Mouse (Mus musculus) midbrain, embryonic 10.5 days (tissue): ENCODE measurements around the gene Tgfbrap1. TPM values are rescaled to one million over a fixed set of nuclear protein-coding genes. Genes with fewer than 3 reads are reported as not detected.
"Not testable (repeated sequence)": the region's sequence is repeated elsewhere in the genome, so short reads cannot be mapped to it uniquely, and the experiment has no call there.

ENCODE experiments used
- DNase-seq: peaks from one replicate; pipeline ENCODE4 v3.0.0-alpha.2; 2017; ENCODE audit warnings: low spot score
- H3K27ac ChIP-seq: fragments of 300-500 bp; sonication (generic); replicated peaks from 2 replicates; pipeline ENCODE4 v1.5.1; 2016; ENCODE audit warnings: mild to moderate bottlenecking
- H3K27me3 ChIP-seq: fragments of 300-500 bp; sonication (generic); 2 replicates; pipeline ENCODE4 v1.6.1; 2016; ENCODE audit warnings: low read depth, mild to moderate bottlenecking; ENCODE audit not compliant: poor library complexity, severe bottlenecking
- H3K36me3 ChIP-seq: fragments of 300-500 bp; sonication (generic); 2 replicates; pipeline ENCODE4 v1.6.1; 2016; ENCODE audit warnings: mild to moderate bottlenecking, moderate library complexity
- H3K4me1 ChIP-seq: fragments of 300-500 bp; sonication (generic); 2 replicates; pipeline ENCODE4 v1.6.1; 2016
- H3K4me3 ChIP-seq: fragments of 300-500 bp; sonication (generic); 2 replicates; pipeline ENCODE4 v1.5.1; 2016; ENCODE audit warnings: mild to moderate bottlenecking, moderate library complexity
- H3K9me3 ChIP-seq: fragments of 300-500 bp; sonication (generic); replicated peaks from 2 replicates; pipeline ENCODE4 v1.6.1; 2016; ENCODE audit warnings: mild to moderate bottlenecking
- WGBS: fragments of 180-500 bp; shearing (Covaris S2); methylation state at CpG from one replicate; pipeline ENCODE4 v1.1.7; 2016; 5-methylcytosine and 5-hydroxymethylcytosine counted together
- polyA plus RNA-seq: library from polyadenylated mRNA; unstranded; fragments of >200 nt; fragmentation: Nextera tagmentation; extraction: Ambion mirVana; gene quantifications from 2 replicates; pipeline ENCODE4 v1.2.1, GENCODE M21; 2016

Gene Tgfbrap1
- 13.5 and 14.8 TPM in 2 replicates for polyA plus RNA-seq

DNA sequence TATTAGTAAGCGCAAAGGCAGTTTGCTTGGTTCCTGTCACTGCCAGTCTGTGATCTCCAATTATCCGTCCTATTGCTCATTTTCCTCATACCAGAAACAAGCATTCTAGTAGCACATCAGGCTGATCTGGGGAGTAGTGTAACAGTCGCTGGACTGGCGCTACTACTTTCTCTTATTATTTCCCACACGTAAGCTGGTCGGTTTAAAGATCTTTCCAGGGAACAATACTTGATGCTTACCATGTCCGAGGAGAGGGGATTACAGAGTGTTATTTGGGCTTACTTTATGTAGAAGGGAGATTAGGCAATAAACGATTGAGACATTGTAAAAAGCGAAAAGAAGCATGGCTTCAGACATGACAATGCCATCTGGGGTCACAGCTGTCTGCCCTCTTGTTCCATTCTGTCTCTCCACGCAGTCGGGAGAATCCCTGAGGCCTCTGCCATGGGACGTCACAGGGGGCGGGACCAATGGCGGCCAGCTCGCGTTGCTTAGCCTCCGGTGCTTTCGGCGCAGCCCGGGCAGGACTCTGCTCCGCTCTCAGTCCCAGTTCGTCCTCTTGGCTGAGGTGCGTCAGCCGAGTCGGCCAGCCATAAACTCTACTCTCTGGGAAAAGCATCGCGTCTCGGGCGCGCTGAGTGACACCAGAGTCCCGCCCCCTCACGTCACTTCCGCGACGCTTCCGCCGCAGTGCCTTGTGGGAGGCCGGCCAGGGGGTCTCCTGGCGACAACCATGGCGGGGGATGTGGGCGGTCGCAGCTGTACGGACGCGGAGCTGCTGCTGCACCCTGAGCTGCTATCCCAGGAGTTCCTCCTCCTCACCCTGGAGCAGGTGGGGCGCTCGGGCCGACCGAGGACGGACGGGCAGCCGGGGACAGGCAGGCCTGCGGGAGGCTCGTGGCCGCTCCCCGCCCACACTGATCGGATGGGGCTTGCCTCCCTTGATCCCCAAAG, at the start of gene Tgfbrap1, which contains the start of gene AI597479:
TSS of gene Tgfbrap1 (minus strand) at position 607 of the 954 bp plus-strand sequence.
TSS of gene AI597479 (plus strand) at position 680 of the 954 bp plus-strand sequence.
- peaks cover 24% of the 10 kb centered on the region for H3K36me3 ChIP-seq
- DNase-seq: peak; percentile 95
- H3K4me1 ChIP-seq: peaks cover 21% of the 10 kb centered on the region
- peaks cover 22% of the 10 kb centered on the region; the same call in 1 of the 2 replicates for H3K27me3 ChIP-seq
- under 1% methylated on average over 57 of the region's 57 CpGs for WGBS
- H3K9me3 ChIP-seq: no peaks in the 10 kb centered on the region
- H3K4me3 ChIP-seq: peak within 1 kb of the TSS; percentile 92
- peak within 1 kb of the TSS; percentile 95 for H3K27ac ChIP-seq

DNA sequence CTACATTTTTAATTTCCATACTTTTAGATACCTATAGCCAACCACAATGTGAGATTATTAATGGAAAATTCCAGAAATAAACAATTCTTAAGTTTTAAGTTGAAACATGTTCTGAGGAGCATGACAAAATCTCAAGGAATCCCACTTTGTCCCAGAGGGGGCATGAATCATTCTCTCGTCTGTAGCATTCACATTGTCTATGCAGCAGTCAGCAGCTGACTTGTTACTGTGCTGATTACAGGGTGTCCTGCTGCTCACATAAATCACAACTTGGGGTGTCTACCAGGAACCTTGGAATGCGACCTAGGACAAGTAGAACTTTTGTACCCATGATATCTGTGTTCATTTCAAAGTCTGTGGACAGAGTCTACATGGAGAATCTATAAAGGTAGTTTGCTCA, 49.0 kb upstream of the Tgfbrap1 start:
- no peaks in the 10 kb centered on the region for H3K36me3 ChIP-seq
- H3K4me1 ChIP-seq: no peaks in the 10 kb centered on the region
- 88% methylated on average over 2 of the region's 2 CpGs for WGBS
- H3K4me3 ChIP-seq: no peak overlapping the region
- no peak for DNase-seq
- no peak overlapping the region for H3K27ac ChIP-seq
- no peaks in the 10 kb centered on the region for H3K9me3 ChIP-seq
- H3K27me3 ChIP-seq: no peaks in the 10 kb centered on the region

DNA sequence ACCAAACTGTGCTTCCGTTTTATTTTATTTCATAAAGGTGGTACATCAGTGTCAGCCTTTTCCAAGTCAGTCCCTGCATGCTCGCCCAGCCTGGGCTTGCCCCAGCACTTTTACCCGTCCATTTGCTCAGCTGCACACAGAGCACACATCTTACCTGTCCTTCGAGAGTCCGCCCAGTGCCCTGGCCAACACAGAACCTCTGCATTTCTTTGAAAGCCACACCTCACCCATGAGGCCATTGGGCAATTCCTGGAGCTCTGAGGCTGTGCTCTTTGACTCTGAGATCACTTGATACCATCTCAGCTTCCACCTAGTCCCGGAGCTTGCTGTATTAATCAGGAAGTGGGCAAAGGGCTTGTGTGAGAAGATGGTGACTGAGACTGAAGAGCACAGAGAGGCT, 47.0 kb upstream of the Tgfbrap1 start:
- no peak overlapping the region for H3K27ac ChIP-seq
- no peak for DNase-seq
- no peaks in the 10 kb centered on the region for H3K4me1 ChIP-seq
- no peak overlapping the region for H3K4me3 ChIP-seq
- no peaks in the 10 kb centered on the region for H3K9me3 ChIP-seq
- no peaks in the 10 kb centered on the region for H3K27me3 ChIP-seq
- no peaks in the 10 kb centered on the region for H3K36me3 ChIP-seq
- WGBS: 87% methylated on average over 6 of the region's 6 CpGs

DNA sequence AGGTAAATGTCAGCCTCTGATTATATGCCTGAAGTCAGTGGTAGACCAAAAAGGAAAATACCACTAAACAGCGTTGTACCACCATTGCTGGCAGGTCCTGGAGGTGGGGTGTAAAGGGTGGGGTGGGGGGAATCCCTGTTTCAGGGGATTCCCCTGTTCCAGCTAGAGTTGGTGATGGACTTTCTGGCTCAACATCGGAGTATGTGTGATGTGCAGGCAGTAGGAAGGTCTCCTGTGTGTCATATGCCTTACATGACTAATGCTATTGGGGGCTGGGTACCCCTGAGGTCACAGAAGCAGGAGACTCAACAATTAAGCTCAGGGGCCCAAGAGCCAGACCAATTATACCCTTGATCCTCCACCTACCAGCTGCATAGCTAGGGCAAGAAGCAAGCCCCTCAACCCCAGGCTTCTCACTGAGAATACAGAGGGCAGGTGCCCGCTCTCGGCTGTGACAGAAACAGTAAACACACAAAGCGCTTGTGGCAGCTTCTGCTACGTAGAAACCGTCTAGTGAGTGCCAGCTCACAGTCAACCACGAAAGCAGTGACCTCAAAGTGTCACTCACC, 46.0 kb upstream of the Tgfbrap1 start:
- Histone ChIP-seq H3K36me3 (no peaks in the 10 kb centered on the region), H3K27ac (no peak overlapping the region), H3K9me3 (no peaks in the 10 kb centered on the region), H3K4me1 (no peaks in the 10 kb centered on the region), H3K27me3 (no peaks in the 10 kb centered on the region), H3K4me3 (no peak overlapping the region)
- WGBS: 91% methylated on average over 8 of the region's 8 CpGs
- DNase-seq: no peak

DNA sequence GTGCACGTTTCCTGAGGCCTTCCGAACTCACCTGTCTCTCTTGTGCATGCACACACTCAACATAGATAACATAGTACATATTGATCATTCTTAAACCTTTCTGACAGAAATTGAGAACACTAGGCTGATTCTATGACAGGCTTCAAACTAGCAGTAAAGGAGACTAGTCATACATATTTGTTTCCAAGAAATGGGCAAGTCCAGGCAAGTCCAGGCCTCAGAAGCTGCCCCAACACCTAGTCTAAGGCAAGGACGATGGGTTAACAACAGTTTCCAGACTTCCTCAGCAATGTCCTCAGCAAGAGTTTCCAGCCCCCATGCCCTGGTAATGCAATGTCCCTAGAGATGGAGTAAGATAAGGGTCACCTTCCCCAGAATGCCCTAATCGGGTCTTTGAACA, 45.4 kb upstream of the Tgfbrap1 start:
- H3K36me3 ChIP-seq: no peaks in the 10 kb centered on the region
- no peaks in the 10 kb centered on the region for H3K4me1 ChIP-seq
- no peak overlapping the region for H3K4me3 ChIP-seq
- 92% methylated on average over 4 of the region's 4 CpGs for WGBS
- no peaks in the 10 kb centered on the region for H3K9me3 ChIP-seq
- no peak for DNase-seq
- no peaks in the 10 kb centered on the region for H3K27me3 ChIP-seq
- no peak overlapping the region for H3K27ac ChIP-seq

DNA sequence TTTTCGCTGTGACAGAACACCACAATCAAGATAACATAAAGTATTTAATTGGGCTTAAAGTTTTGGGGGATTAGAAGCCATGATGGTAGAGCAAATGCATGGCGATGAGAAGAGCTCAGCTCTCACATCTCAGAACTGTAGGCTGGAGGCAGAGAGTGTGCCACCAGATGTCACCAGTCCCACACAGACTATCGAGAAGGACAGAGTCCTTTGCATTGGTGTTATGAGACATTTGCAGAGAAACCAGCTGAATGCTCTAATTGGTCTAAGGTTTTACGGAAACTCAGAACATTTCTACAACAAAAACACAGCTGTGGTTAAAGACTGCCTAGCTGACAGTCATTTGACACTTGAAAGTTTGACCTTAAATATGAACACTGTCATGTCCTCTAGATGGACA, 44.8 kb upstream of the Tgfbrap1 start:
- no peaks in the 10 kb centered on the region for H3K4me1 ChIP-seq
- 96% methylated on average over 4 of the region's 4 CpGs for WGBS
- H3K27me3 ChIP-seq: no peaks in the 10 kb centered on the region
- no peaks in the 10 kb centered on the region for H3K36me3 ChIP-seq
- no peak for DNase-seq
- H3K27ac ChIP-seq: no peak overlapping the region
- no peaks in the 10 kb centered on the region for H3K9me3 ChIP-seq
- H3K4me3 ChIP-seq: no peak overlapping the region

DNA sequence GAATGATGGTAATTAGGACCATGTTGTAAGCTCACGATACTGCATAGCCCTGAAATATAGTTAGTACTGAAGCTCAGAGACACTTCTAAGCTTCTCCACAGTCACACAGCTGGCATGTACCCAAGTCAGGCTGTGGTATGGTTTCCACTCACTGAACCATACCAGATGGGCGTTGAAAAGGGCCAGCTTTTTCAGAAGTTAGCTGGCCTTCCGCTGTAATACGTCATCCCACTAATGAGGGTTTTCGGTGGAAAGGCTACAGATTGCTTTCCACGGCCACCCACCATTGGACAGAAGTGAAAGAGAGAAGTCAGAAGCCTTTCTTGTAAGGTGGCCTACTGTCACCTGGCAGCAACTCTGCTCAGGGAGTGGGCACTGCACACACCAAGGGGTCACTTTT, 44.4 kb upstream of the Tgfbrap1 start:
- Histone ChIP-seq H3K27ac (no peak overlapping the region), H3K4me1 (no peaks in the 10 kb centered on the region), H3K4me3 (no peak overlapping the region), H3K36me3 (no peaks in the 10 kb centered on the region), H3K9me3 (no peaks in the 10 kb centered on the region), H3K27me3 (no peaks in the 10 kb centered on the region)
- DNase-seq: no peak
- 94% methylated on average over 6 of the region's 6 CpGs for WGBS

DNA sequence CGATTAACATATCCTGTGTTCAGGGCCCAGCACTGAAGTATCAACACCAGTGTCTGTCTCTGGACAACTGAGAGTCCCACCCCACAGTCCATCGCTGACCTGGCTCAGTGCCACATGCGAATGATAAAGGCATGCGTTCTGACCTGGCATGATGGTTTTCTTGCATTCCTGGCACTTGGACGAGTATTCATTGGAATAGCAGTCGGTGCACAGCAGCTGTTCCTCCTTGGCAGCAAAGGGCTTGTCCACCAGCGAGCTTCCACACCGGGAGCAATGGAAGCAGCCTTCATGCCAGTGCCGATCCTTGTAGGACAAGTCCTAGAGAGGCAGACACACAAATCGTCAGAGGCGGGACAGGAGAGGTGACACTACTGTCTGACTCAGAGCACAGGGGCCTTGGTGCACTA, 43.1 kb upstream of the Tgfbrap1 start:
- H3K9me3 ChIP-seq: no peaks in the 10 kb centered on the region

DNA sequence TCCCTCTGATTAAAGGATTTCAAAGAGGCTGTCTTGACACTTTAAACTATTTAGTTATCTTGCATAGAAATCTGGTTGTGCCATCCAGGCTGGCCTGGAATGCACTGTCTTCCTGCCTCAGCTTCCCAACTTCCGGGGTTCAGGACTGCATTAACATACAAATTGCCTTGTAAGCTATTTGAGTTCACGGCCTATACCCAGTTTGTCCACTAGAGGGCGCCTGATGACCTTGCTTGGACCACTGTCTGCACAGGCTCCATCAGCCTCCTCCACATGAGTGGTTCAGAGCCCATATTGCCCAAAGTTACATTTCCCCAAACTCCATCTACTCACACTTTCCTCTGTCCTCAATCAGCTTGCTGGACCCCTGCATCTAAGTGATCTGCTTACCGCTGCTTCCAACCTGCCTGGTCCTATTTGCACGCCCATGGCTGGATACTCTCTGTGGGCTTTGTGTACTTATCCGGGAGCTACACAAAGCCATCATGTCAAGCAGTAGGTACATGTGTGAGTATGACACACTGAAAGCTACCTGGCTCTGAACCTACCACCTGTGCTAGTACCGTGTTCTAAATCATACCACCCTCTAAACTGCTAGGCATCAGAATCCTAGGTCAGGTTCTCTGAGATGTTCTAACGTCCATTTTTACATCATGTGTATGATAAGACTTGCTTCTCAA, 41.3 kb upstream of the Tgfbrap1 start:
- Histone ChIP-seq H3K36me3 (no peaks in the 10 kb centered on the region), H3K9me3 (no peaks in the 10 kb centered on the region), H3K4me1 (no peaks in the 10 kb centered on the region), H3K4me3 (no peak overlapping the region), H3K27me3 (no peaks in the 10 kb centered on the region), H3K27ac (no peak overlapping the region)
- 55% methylated on average over 8 of the region's 8 CpGs for WGBS
- DNase-seq: peak; percentile 92

More for the DNA sequence above, 43.1 kb upstream of the Tgfbrap1 start:
- no peaks in the 10 kb centered on the region for H3K27me3 ChIP-seq
- DNase-seq: no peak
- H3K36me3 ChIP-seq: no peaks in the 10 kb centered on the region
- 90% methylated on average over 11 of the region's 11 CpGs for WGBS
- H3K4me3 ChIP-seq: no peak overlapping the region
- no peaks in the 10 kb centered on the region for H3K4me1 ChIP-seq
- H3K27ac ChIP-seq: no peak overlapping the region

DNA sequence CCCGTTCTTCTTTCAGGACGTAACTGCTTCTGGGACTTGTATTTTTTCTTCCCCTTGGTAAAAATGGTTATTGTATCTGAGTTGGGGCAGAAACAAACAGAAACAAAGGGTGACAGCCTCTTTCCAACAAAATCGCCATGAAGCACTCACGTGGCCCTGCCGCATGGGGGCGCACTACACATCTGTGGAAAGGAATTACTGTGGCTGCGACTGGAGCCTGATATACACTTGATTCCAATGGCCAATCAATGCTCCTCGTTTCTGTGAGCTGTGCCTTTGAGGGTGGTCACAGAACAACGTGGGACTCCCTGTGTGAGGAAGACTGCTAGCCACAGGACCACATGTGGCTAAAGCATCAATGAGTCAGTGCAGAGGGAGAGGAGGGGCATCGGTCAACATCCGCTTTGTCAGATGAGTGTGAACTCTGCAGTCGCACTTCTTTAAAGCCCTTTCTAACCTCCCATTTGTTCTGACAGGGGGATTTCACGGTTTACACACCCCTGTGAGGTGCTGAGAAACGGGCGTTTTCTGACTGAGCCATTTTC, 39.9 kb upstream of the Tgfbrap1 start:
- H3K27ac ChIP-seq: no peak overlapping the region
- no peaks in the 10 kb centered on the region for H3K36me3 ChIP-seq
- DNase-seq: no peak
- no peak overlapping the region for H3K4me3 ChIP-seq
- 78% methylated on average over 15 of the region's 15 CpGs for WGBS
- no peaks in the 10 kb centered on the region for H3K4me1 ChIP-seq
- no peaks in the 10 kb centered on the region for H3K9me3 ChIP-seq
- H3K27me3 ChIP-seq: no peaks in the 10 kb centered on the region

DNA sequence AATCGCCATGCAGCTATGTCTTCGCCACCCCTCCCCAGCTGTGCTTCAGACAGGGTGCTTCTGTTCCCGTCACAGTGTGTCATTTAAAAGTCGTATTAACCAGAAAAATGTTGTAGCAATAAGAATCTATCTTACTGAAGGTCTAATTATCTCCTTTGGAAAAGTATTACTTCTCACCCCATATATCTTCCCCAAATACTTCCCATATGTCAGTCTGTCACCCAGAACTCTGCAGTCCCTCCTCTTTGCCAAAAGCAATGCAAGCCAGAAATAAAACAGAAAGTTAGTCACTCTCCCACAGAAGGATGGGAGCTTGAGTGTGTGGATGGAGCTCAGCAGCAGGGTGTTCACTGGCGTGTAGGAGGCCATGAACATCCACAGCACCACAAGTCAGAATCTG, 38.9 kb upstream of the Tgfbrap1 start:
- Histone ChIP-seq H3K27me3 (no peaks in the 10 kb centered on the region), H3K9me3 (no peaks in the 10 kb centered on the region), H3K4me3 (no peak overlapping the region), H3K4me1 (no peaks in the 10 kb centered on the region), H3K27ac (no peak overlapping the region), H3K36me3 (no peaks in the 10 kb centered on the region)
- 90% methylated on average over 5 of the region's 5 CpGs for WGBS
- DNase-seq: no peak

DNA sequence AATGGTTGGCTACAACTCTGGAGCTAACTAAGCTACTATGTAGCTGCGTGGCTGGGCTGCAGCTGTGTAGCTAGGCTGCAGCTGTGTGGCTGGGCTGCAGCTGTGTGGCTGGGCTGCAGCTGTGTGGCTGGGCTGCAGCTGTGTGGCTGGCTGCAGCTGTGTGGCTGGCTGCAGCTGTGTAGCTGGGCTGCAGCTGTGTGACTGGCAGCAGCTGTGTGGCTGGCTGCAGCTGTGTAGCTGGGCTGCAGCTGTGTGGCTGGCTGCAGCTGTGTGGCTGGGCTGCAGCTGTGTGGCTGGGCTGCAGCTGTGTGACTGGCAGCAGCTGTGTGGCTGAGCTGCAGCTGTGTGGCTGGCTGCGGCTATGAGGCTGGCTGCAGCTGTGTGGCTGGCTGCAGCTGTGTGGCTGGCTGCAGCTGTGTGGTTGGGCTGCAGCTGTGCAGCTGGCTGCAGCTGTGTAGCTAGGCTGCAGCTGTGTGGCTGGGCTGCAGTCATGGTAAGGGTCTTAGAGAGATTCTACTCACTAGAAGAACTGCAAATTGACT, 38.1 kb upstream of the Tgfbrap1 start:
- H3K27me3 ChIP-seq, H3K4me3 ChIP-seq, DNase-seq, H3K27ac ChIP-seq, H3K36me3 ChIP-seq, H3K4me1 ChIP-seq, H3K9me3 ChIP-seq: not testable (repeated sequence)
- 79% methylated on average over 2 of the region's 2 CpGs for WGBS
